Mouse (Mus musculus): ENCODE results near the gene Ambra1. TPM values are rescaled to one million over a fixed set of nuclear protein-coding genes. Genes with fewer than 3 reads are reported as not detected.

Ambra1 gene
- total RNA-seq (2023), result 10 to 100 TPM; 71.5 to 74.0 TPM

DNA sequence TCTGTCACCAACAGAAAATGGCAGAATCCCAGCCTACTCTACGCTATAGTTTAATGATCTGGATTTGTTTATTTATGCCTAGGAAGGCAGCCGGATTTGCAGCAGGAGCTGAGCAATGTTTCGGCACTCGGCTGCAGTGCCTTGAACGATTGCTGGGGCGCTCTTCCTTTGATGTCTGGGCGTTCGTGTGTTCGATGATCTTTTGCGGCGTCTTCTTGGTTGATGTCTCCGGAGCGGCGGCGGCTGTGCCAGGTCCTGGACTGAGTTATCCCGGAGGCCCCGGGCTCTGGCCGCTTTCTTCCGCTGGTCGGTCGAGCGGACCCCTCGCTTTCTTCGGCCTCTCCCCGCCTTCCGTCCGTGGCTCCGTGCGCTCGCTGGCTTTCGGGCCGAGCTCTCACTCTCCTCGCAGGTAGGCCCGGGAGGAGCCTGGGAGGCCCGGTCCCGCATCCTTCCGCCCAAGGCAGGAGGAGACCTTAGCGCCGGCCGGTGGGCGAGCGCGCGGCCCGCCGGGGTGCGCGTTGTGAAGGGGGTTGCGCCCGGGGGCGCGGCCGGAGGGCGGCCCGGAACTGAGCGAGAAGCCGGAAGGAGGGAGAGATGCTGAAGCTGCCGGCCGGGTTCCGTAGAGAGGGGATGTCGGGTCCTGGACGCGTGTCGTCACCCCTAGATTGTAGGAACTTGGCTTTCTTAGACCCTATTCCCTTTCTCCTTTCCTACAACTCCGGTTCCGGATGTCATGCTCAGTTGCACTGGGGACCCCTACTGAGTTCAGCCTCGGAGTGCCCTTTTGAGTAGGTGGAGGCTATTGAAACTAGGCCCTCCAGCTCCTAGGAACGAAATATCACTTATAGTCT is at the start of gene Ambra1:
Gene Ambra1, plus strand, starts transcription at position 164 of the 851 bp plus-strand sequence.

DNA sequence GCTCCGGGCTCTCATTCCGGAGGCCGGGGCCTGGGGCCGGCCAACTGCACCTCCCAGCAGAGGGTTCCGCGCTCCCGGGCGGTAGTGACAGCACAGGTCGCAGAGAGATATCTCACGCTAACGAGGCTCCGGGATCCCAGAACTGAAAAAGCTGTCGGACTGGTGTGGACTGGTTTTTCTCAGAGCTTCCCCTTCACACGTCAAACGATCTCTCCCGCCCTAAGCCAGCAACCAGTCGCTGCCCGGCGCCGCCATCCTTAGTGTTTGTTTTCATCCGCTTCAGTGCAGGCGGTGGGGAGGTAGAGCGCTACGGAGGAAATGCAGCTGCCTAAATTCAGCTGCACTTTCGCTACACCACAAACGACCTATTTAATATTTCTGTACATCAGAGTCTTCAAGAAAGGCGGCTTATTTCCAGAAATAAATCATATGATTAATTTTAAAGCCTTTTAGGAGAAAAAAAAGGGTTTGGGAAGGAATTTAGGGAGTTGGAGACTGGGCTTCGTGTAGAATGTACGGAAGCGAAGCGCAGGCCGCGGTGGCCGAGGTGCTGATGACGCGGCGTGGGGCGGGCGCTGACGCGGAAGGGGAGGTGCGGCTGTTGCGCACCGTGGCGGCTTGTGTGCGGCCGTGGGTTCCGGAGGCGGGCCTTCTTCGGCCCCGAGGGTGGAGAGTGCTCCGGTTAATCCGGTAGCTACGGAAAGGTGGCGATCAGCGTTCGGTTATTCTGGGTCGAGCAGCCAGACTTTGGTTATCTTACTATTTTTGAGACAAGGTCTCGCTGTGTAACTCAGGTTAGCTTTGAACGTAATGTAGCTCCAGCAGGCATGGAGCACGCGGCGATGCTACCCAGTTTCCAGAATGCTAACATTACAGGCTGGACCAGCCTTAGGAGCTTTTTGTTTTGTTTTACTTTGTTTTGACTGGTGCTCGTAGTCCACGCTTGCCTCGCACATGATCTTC is 19.4 kb upstream of the Ambra1 start, which contains the start of the genes Atg13 and Harbi1:
Gene Atg13, minus strand, starts transcription at position 305 of the 963 bp plus-strand sequence.
Gene Harbi1, plus strand, starts transcription at position 581 of the 963 bp plus-strand sequence.

GRCm38 (mm10) chr2:91926949-91927348 is 197.0 kb downstream of the Ambra1 start, which contains the start of gene Chrm4:
Gene Chrm4 (plus strand): TSS chr2:91927249.

DNA sequence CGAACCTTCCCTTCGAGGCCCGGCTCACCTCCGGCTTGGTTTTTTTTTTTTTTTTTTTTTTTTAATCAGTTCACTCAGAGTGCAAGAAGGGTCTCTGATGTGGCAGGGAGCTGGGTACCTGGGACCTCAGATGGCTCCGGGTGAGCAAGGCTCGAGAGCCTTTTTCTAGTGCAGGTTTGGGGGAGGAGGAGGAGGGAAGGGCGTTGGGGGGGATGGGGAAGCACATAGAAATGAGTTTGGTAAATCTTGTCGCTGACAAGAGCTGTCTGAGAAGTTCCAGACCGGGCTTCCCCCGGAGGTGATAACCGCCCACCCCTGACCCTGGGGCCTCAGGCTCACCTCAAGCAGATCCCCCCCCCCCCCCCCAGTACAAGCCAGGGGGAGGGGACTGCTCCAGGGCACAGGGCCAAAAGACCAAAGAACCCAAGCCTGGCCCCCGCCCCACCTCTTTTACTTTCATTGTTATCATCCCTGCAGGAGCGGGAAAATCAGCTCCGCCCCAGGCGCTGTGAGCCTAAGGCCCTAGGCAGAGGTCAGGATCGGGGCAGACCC is 202.3 kb downstream of the Ambra1 start, which contains the start of gene Mdk:
Gene Mdk, minus strand, starts transcription at position 138 of the 552 bp plus-strand sequence.

GRCm38 (mm10) chr2:91945483-91945882 is 215.5 kb downstream of the Ambra1 start, which contains the start of gene Gm9821:
Gene Gm9821 (plus strand): TSS chr2:91945703.

Other genes starting within 250 kb of the Ambra1 start
- gene Ckap5, start 203.4 kb upstream of the Ambra1 start, total RNA-seq (2023), result 10 to 100 TPM; 33.5 to 34.3 TPM
- gene F2, start 93.7 kb upstream of the Ambra1 start, total RNA-seq (2023), result under 1 TPM; 0.17 to 0.24 TPM
- 10 to 100 TPM; 21.1 to 29.4 TPM for gene Zfp408, start 80.3 kb upstream of the Ambra1 start, total RNA-seq (2023)
- 100 to 1,000 TPM; 129 to 135 TPM for gene Arhgap1, start 80.3 kb upstream of the Ambra1 start, total RNA-seq (2023)
- gene Atg13, start 19.6 kb upstream of the Ambra1 start, total RNA-seq (2023), result 10 to 100 TPM; 41.6 to 43.7 TPM
- gene Harbi1, start 19.3 kb upstream of the Ambra1 start, total RNA-seq (2023), result 10 to 100 TPM in 1 of 2 experiments, 1 to 10 TPM in 1; 8.6 to 11.4 TPM
- 1 to 10 TPM; 2.3 to 3.4 TPM for gene Chrm4, start 197.1 kb downstream of the Ambra1 start, total RNA-seq (2023)
- 10 to 100 TPM in 1 of 2 experiments, 1 to 10 TPM in 1; 8.2 to 10.7 TPM for gene Mdk, start 202.2 kb downstream of the Ambra1 start, total RNA-seq (2023)
- under 1 TPM; 0.38 to 0.86 TPM for gene Gm9821, start 215.6 kb downstream of the Ambra1 start, total RNA-seq (2023)
- gene Dgkz, start 245.7 kb downstream of the Ambra1 start, total RNA-seq (2023), result 100 to 1,000 TPM; 405 to 439 TPM

All from T-cell, adult 66 days (primary cell).